Mouse (Mus musculus) neural tube, embryonic 13.5 days (tissue): ENCODE results near the gene Aldh1b1. TPM values are rescaled to one million over a fixed set of nuclear protein-coding genes. Genes with fewer than 3 reads are reported as not detected.

Source experiments
- ATAC-seq: fragments of 200-750 bp; cut with Nextera tagmentation; 2 replicates; pipeline ENCODE4 v1.8.0; 2017; ENCODE audit warnings: low read depth, mild to moderate bottlenecking, moderate TSS enrichment, moderate library complexity
- H3K27ac ChIP-seq: fragments of 300-500 bp; sonication (generic); replicated peaks from 2 replicates; pipeline ENCODE4 v1.5.1; 2015; ENCODE audit warnings: moderate library complexity, mild to moderate bottlenecking, inconsistent platforms
- H3K27me3 ChIP-seq: fragments of 300-500 bp; sonication (generic); 2 replicates; pipeline ENCODE4 v1.6.1; 2015; ENCODE audit warnings: mild to moderate bottlenecking, inconsistent platforms
- H3K36me3 ChIP-seq: fragments of 300-500 bp; sonication (generic); 2 replicates; pipeline ENCODE4 v1.6.1; 2015; ENCODE audit warnings: mild to moderate bottlenecking, inconsistent platforms
- H3K4me1 ChIP-seq: fragments of 300-500 bp; sonication (generic); replicated peaks from 2 replicates; pipeline ENCODE4 v1.6.1; 2015; ENCODE audit warnings: inconsistent platforms
- H3K4me2 ChIP-seq: fragments of 300-500 bp; sonication (generic); 2 replicates; pipeline ENCODE4 v1.6.1; 2015; ENCODE audit warnings: inconsistent platforms, mild to moderate bottlenecking, moderate library complexity
- H3K4me3 ChIP-seq: fragments of 300-500 bp; sonication (generic); 2 replicates; pipeline ENCODE4 v1.5.1; 2015; ENCODE audit warnings: mild to moderate bottlenecking, inconsistent platforms
- H3K9ac ChIP-seq: fragments of 300-500 bp; sonication (generic); 2 replicates; pipeline ENCODE4 v1.6.1; 2015; ENCODE audit warnings: moderate library complexity, mild to moderate bottlenecking, inconsistent platforms
- H3K9me3 ChIP-seq: fragments of 300-500 bp; sonication (generic); 2 replicates; pipeline ENCODE4 v1.6.1; 2016; ENCODE audit warnings: inconsistent platforms
- WGBS: fragments of 180-500 bp; shearing (Covaris S2); methylation state at CpG from one replicate; pipeline ENCODE4 v1.1.7; 2015; 5-methylcytosine and 5-hydroxymethylcytosine counted together
- polyA plus RNA-seq: library from polyadenylated mRNA; unstranded; fragments of >200 nt; fragmentation: Nextera tagmentation; extraction: Ambion mirVana; gene quantifications from 2 replicates; pipeline ENCODE4 v1.2.1, GENCODE M21; 2015

The Aldh1b1 gene
- polyA plus RNA-seq, 1 experiment from 2014 or later: 16.5 TPM

GRCm38 (mm10) chr4:45788446-45789081, 10.3 kb upstream of the Aldh1b1 start:
- ATAC-seq: no peak
- no peak overlapping the region for H3K4me3 ChIP-seq

GRCm38 (mm10) chr4:45789263-45789958, 9.4 kb upstream of the Aldh1b1 start:
- no peak overlapping the region for H3K27ac ChIP-seq

More at GRCm38 (mm10) chr4:45788446-45789081, 10.3 kb upstream of the Aldh1b1 start:
- Histone ChIP-seq H3K36me3 (no peaks in the 10 kb centered on the region), H3K4me2 (no peak overlapping the region), H3K9ac (no peak overlapping the region), H3K27me3 (no peaks in the 10 kb centered on the region), H3K9me3 (no peaks in the 10 kb centered on the region), H3K27ac (no peak overlapping the region), H3K4me1 (peaks cover 21% of the 10 kb centered on the region)
- WGBS: 76% methylated on average over 13 of the region's 13 CpGs

GRCm38 (mm10) chr4:45790018-45790417, 8.8 kb upstream of the Aldh1b1 start:
- Histone ChIP-seq H3K9ac (no peak overlapping the region), H3K4me1 (peaks cover 21% of the 10 kb centered on the region), H3K9me3 (no peaks in the 10 kb centered on the region), H3K4me2 (no peak overlapping the region), H3K4me3 (no peak overlapping the region), H3K27me3 (no peaks in the 10 kb centered on the region), H3K27ac (no peak overlapping the region), H3K36me3 (no peaks in the 10 kb centered on the region)
- WGBS: 69% methylated on average over 2 of the region's 2 CpGs
- ATAC-seq: no peak

More at GRCm38 (mm10) chr4:45789263-45789958, 9.4 kb upstream of the Aldh1b1 start:
- no peaks in the 10 kb centered on the region for H3K27me3 ChIP-seq
- no peaks in the 10 kb centered on the region for H3K9me3 ChIP-seq
- no peak overlapping the region for H3K4me3 ChIP-seq
- no peak overlapping the region for H3K4me2 ChIP-seq
- H3K9ac ChIP-seq: no peak overlapping the region
- ATAC-seq: no peak
- WGBS: 69% methylated on average over 13 of the region's 13 CpGs
- no peaks in the 10 kb centered on the region for H3K36me3 ChIP-seq
- peaks cover 21% of the 10 kb centered on the region for H3K4me1 ChIP-seq

GRCm38 (mm10) chr4:45795191-45795811, 3.5 kb upstream of the Aldh1b1 start:
- peak; percentile 49 for ATAC-seq
- no peaks in the 10 kb centered on the region for H3K27me3 ChIP-seq
- H3K9ac ChIP-seq: peak overlapping the region; percentile 65
- peak overlapping the region; percentile 55 for H3K4me2 ChIP-seq
- no peaks in the 10 kb centered on the region for H3K36me3 ChIP-seq
- H3K27ac ChIP-seq: 0 out of 2 replicates have a peak overlapping the region, but pooled peaks have one; percentile 18
- H3K4me3 ChIP-seq: peak overlapping the region; percentile 25
- H3K4me1 ChIP-seq: peaks cover 25% of the 10 kb centered on the region
- no peaks in the 10 kb centered on the region for H3K9me3 ChIP-seq
- 3% methylated on average over 12 of the region's 12 CpGs for WGBS

GRCm38 (mm10) chr4:45796760-45797159, 2.1 kb upstream of the Aldh1b1 start:
- H3K9ac ChIP-seq: no peak overlapping the region
- 83% methylated on average over 5 of the region's 5 CpGs for WGBS
- H3K4me2 ChIP-seq: no peak overlapping the region
- H3K27ac ChIP-seq: no peak overlapping the region
- ATAC-seq: no peak
- no peaks in the 10 kb centered on the region for H3K36me3 ChIP-seq
- no peak overlapping the region for H3K4me3 ChIP-seq
- peaks cover 33% of the 10 kb centered on the region for H3K4me1 ChIP-seq
- H3K9me3 ChIP-seq: no peaks in the 10 kb centered on the region
- no peaks in the 10 kb centered on the region for H3K27me3 ChIP-seq

- H3K27ac ChIP-seq: 0 out of 2 replicates have a peak overlapping the region, but pooled peaks have one; percentile 70
- peak overlapping the region; percentile 75 for H3K4me2 ChIP-seq
- no peak for ATAC-seq
Measured at GRCm38 (mm10) chr4:45799956-45800537, 1.2 kb downstream of the Aldh1b1 start.

GRCm38 (mm10) chr4:45802900-45803299, 4.1 kb downstream of the Aldh1b1 start:
- WGBS: 88% methylated on average over 14 of the region's 14 CpGs
- Histone ChIP-seq H3K27me3 (no peaks in the 10 kb centered on the region), H3K27ac (no peak overlapping the region), H3K4me3 (no peak overlapping the region), H3K9me3 (no peaks in the 10 kb centered on the region), H3K4me2 (no peak overlapping the region), H3K36me3 (peaks cover 16% of the 10 kb centered on the region), H3K9ac (no peak overlapping the region), H3K4me1 (peaks cover 30% of the 10 kb centered on the region)
- ATAC-seq: no peak

More at GRCm38 (mm10) chr4:45799956-45800537, 1.2 kb downstream of the Aldh1b1 start:
- H3K27me3 ChIP-seq: no peaks in the 10 kb centered on the region
- peaks cover 33% of the 10 kb centered on the region for H3K4me1 ChIP-seq
- H3K36me3 ChIP-seq: peaks cover 10% of the 10 kb centered on the region
- no peak overlapping the region for H3K4me3 ChIP-seq
- no peak overlapping the region for H3K9ac ChIP-seq
- H3K9me3 ChIP-seq: no peaks in the 10 kb centered on the region
- WGBS: 21% methylated on average over 3 of the region's 3 CpGs

GRCm38 (mm10) chr4:45808034-45808433, 9.2 kb downstream of the Aldh1b1 start:
- Histone ChIP-seq H3K4me3 (no peak overlapping the region), H3K36me3 (peaks cover 48% of the 10 kb centered on the region), H3K4me2 (no peak overlapping the region), H3K27me3 (no peaks in the 10 kb centered on the region), H3K4me1 (peaks cover 15% of the 10 kb centered on the region), H3K27ac (peak overlapping the region; percentile 3; the same call in 1 of the 2 replicates), H3K9ac (no peak overlapping the region), H3K9me3 (no peaks in the 10 kb centered on the region)
- peak; percentile 52; the same call in 1 of the 2 replicates for ATAC-seq
- WGBS: 34% methylated on average over 7 of the region's 7 CpGs

GRCm38 (mm10) chr4:45811250-45811649, 12.4 kb downstream of the Aldh1b1 start:
- no peak overlapping the region for H3K4me3 ChIP-seq
- 20% methylated on average over 8 of the region's 8 CpGs for WGBS
- peaks cover 58% of the 10 kb centered on the region for H3K36me3 ChIP-seq
- H3K4me1 ChIP-seq: peaks cover 25% of the 10 kb centered on the region
- ATAC-seq: no peak
- no peaks in the 10 kb centered on the region for H3K9me3 ChIP-seq
- no peak overlapping the region for H3K27ac ChIP-seq
- H3K27me3 ChIP-seq: no peaks in the 10 kb centered on the region
- H3K4me2 ChIP-seq: no peak overlapping the region
- H3K9ac ChIP-seq: no peak overlapping the region

- Histone ChIP-seq H3K27me3 (no peaks in the 10 kb centered on the region), H3K36me3 (peaks cover 45% of the 10 kb centered on the region), H3K4me1 (peaks cover 53% of the 10 kb centered on the region), H3K27ac (no peak overlapping the region), H3K9ac (no peak overlapping the region), H3K4me3 (no peak overlapping the region), H3K9me3 (no peaks in the 10 kb centered on the region), H3K4me2 (no peak overlapping the region)
- ATAC-seq: no peak
- 25% methylated on average over 7 of the region's 7 CpGs for WGBS
Measured at GRCm38 (mm10) chr4:45815542-45815941, 16.7 kb downstream of the Aldh1b1 start.

GRCm38 (mm10) chr4:45818814-45819207, 20.0 kb downstream of the Aldh1b1 start:
- peaks cover 85% of the 10 kb centered on the region for H3K4me1 ChIP-seq
- H3K9ac ChIP-seq: peak overlapping the region; percentile 64
- H3K36me3 ChIP-seq: peaks cover 20% of the 10 kb centered on the region
- H3K4me3 ChIP-seq: peak overlapping the region; percentile 18; the same call in 1 of the 2 replicates
- 13% methylated on average over 3 of the region's 4 CpGs for WGBS
- ATAC-seq: peak; percentile 17; the same call in 1 of the 2 replicates
- no peaks in the 10 kb centered on the region for H3K9me3 ChIP-seq
- H3K27ac ChIP-seq: peak overlapping the region; percentile 97
- H3K4me2 ChIP-seq: peak overlapping the region; percentile 52
- no peaks in the 10 kb centered on the region for H3K27me3 ChIP-seq
